Mouse (Mus musculus) MEL (cell line): ENCODE results near the gene Gm20388.

ENCODE experiments used
- CHD2 ChIP-seq: IDR thresholded peaks from 2 replicates; pipeline ENCODE4 v1.6.1; 2011; ENCODE audit warnings: low read length, improper control_type of control experiment
- CTCF ChIP-seq, 3 experiments: IDR thresholded peaks in 2 of 3; conservative IDR thresholded peaks in 1 of 3; 2 replicates each; pipeline ENCODE4 v1.5.1; 2011 to 2012; ENCODE audit warnings: low read length in 3 of 3, low read depth in 2 of 3, mild to moderate bottlenecking in 2 of 3, improper control_type of control experiment in 1 of 3, inconsistent platforms in 1 of 3, mixed read lengths in 1 of 3, moderate library complexity in 1 of 3; ENCODE audit not compliant: control insufficient read depth in 1 of 3, insufficient read depth in 1 of 3, poor library complexity in 1 of 3, severe bottlenecking in 1 of 3
- GABPA ChIP-seq: IDR thresholded peaks from 2 replicates; pipeline ENCODE4 v1.6.1; 2012; ENCODE audit warnings: low read depth, mild to moderate bottlenecking, inconsistent platforms, low read length, improper control_type of control experiment, moderate library complexity
- KAT2A ChIP-seq: conservative IDR thresholded peaks from 2 replicates; pipeline ENCODE4 v1.6.1; 2012; ENCODE audit warnings: low read depth, low read length, improper control_type of control experiment, inconsistent platforms
- MAFK ChIP-seq: IDR thresholded peaks from 2 replicates; pipeline ENCODE4 v1.6.1; 2011; ENCODE audit warnings: low read depth, mild to moderate bottlenecking, low read length, improper control_type of control experiment, borderline replicate concordance
- MYB ChIP-seq: IDR thresholded peaks from 2 replicates; pipeline ENCODE4 v1.6.1; 2011; ENCODE audit warnings: mild to moderate bottlenecking, low read depth, low read length, improper control_type of control experiment
- POLR2A ChIP-seq, 2 experiments: IDR thresholded peaks; 2 replicates each; pipeline ENCODE4 v1.6.1; 2011 to 2012; ENCODE audit warnings: low read length in 2 of 2, mild to moderate bottlenecking in 2 of 2, control low read depth in 1 of 2, improper control_type of control experiment in 1 of 2, low read depth in 1 of 2, moderate library complexity in 1 of 2; ENCODE audit not compliant: control insufficient read depth in 1 of 2, insufficient read depth in 1 of 2, poor library complexity in 1 of 2
- SMC3 ChIP-seq: IDR thresholded peaks from 2 replicates; pipeline ENCODE4 v1.6.1; 2011; ENCODE audit warnings: low read depth, low read length, improper control_type of control experiment

DNA sequence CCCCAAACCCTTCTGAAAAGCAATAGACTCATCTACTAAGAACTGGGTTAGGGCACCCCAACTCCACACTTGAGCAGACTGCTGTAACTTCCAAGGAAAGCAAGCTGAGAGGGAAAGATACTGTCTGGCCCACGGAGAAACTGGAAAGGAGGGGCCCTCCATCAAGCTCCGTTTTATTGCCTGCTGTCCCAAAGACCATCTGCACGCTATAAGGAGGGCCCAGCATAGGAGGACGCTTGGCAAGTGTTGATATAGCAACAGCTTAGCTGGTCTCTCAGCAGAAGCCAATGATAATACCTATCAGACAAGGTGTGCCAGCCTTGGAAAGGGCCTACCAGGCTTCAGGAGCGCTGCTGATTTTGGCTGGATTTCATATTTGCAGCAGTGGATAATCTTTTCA is 3940.9 kb downstream of the Gm20388 start:
- TF ChIP-seq MYB: no peak
- no peak for TF ChIP-seq CTCF (IDR thresholded peaks at IDR 0.05 in 2 of 3, conservative IDR thresholded peaks at IDR 0.05 in 1 of 3; ENCODE audit: control insufficient read depth in 1 of 3, insufficient read depth in 1 of 3, low read depth in 2 of 3, low read length in 3 of 3, poor library complexity in 1 of 3, severe bottlenecking in 1 of 3)
- no peak for TF ChIP-seq CHD2
- no peak for TF ChIP-seq KAT2A
- TF ChIP-seq SMC3: no peak
- TF ChIP-seq POLR2A (IDR thresholded peaks at IDR 0.05; ENCODE audit: control insufficient read depth in 1 of 2, insufficient read depth in 1 of 2, low read depth in 1 of 2, low read length in 2 of 2, poor library complexity in 1 of 2): no peak
- no peak for TF ChIP-seq MAFK
- no peak for TF ChIP-seq GABPA
